Mouse (Mus musculus) regulatory T cell (primary cell): ENCODE data around the gene Erp27.

Experiments
- in situ Hi-C: fragments of 300-600 bp; cut with MboI, MseI; formaldehyde crosslinking; loops from one replicate; pipeline ENCODE4 v1.15.1; 2025; ENCODE audit warnings: high pct_unique_total_duplicates

Gene Erp27

GRCm38 (mm10) chr6:136939326-136940187, 17.6 kb upstream of the Erp27 start:
- in situ Hi-C loops, result loop anchor here (5.0 kb wide), 1 partner anchor 132 kb away; the partner anchor contains the start of gene H2afj

DNA sequence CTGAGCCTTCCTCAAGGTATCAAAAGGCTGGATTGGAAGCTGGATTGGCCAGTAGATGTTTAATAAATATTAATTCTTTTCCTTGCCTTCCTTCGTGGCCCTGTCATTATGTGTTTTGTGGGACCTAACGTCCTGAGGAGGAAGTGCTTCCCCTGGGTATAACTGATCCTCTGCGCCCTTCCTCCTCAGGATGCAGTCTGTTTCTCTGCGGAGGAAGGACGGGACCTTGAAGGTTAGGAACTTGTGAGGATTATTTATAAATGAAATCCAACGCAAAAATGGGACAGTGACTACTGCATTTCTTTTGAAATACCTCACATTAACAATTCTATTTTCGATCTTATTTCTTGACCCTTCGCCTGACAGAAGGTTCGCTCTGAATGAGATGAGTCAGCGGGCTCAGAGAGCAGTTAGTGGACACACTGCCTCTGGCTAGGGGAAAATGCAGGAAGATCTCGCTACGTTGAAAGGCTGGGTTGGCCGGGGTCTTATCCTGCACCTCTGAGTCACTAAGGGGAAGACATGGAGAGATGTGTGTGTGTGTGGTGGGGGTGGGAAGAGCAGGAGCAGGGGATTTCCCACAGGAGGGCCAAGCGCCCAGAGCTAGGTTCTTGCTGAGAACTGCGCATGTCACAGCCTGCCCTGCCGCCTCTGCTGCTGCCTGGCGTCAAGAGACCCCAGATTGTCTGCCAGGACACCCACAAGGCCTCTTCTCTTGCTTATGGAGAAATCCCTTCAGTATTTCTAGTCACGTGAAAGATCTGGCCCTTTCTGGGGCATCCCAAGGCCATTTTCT, 16.5 kb upstream of the Erp27 start:
- in situ Hi-C loops, result loop anchor here (5.0 kb wide), 1 partner anchor 131 kb away; the partner anchor contains the start of gene H2afj

GRCm38 (mm10) chr6:136937117-136937516, 15.1 kb upstream of the Erp27 start:
- in situ Hi-C loops, result loop anchor here (5.0 kb wide), 1 partner anchor 130 kb away; the partner anchor contains the start of gene H2afj

GRCm38 (mm10) chr6:136936361-136936760, 14.4 kb upstream of the Erp27 start:
- in situ Hi-C loops, result loop anchor here (5.0 kb wide), 1 partner anchor 129 kb away; the partner anchor contains the start of gene H2afj

DNA sequence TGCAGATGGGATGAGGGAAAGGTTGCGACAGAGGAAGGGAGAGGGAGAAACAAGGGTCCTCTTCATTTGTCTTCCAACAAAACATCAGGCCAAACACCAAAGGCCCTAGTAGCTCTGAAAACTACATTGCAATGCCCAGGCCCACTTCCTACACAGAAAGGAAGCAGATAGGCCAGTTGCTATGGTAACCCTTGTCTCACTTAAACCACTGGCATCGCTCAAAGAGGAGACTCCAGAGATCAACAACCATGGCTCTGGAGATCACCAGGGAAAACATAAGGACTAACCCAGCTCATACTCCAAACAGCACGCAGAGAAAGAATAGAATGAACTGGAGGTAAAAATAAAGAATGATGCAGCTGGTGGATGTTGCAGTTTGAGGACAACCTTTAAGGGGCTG, 13.3 kb upstream of the Erp27 start:
- in situ Hi-C loops, result loop anchor here (5.0 kb wide), 1 partner anchor 128 kb away; the partner anchor contains the start of gene H2afj

DNA sequence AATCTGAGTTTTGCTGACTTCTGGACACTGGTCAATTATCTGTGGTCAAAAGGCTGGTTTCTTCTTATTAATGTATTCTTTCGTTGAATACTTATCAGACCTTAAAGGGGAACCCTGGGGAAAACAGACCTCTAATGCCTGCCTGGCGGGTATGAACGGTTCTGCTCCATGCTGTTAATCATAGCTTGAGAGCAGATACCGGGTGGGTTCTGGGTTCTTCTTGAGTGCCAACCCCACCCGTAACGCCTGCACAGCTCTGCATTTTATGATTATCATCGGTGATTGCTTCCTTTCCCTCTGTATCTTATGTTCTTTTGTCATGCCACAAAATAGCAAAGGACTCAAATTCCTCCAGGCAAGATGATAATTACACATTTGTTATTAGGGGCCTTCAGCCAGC, 12.1 kb upstream of the Erp27 start:
- in situ Hi-C loops, result loop anchor here (5.0 kb wide), 2 partner anchors 33 to 107 kb away; partner anchors contain the start of genes BC049715 and Wbp11

DNA sequence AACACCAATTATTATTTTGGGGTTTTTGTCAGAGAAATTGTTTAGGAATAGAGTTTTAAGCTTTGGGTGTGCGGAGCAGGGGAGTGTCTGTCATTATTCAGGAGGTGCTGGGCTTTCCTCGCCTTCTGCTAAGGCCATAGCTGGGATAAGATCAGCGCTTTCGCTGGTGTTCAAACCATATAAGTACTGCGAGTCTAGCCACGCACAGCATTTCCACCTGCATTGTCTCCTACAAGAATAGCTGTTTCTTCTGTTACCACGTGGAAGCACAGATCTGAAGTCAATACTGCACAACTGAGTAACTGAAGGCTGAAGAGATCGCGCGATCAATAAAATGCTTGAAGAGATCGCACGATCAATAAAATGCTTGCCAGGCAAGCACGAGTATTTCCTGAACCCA, 9.3 kb upstream of the Erp27 start:
- in situ Hi-C loops, result loop anchor here (5.0 kb wide), 2 partner anchors 36 to 104 kb away; partner anchors contain the start of genes BC049715 and Wbp11

DNA sequence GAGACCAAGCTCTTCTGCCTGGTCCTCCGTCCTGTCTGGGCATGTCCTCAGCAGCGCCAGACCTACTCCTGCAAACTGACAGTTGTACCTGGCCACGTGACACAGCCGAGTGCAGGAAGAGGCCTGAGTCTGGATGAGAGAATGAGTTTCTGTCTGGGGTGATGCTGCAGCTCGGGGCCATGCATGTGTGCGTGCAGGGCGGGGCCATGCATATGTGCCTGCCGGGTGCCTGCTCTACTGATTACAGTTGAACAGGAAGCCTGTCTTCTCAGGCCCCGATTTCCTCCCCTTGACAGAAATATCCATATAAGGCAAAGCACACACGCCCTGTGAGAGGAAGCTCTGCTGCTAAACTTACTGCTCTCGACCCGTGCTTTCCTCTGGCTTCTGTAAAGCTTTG, 8.7 kb upstream of the Erp27 start:
- in situ Hi-C loops, result loop anchor here (5.0 kb wide), 2 partner anchors 37 to 103 kb away; partner anchors contain the start of genes BC049715 and Wbp11

DNA sequence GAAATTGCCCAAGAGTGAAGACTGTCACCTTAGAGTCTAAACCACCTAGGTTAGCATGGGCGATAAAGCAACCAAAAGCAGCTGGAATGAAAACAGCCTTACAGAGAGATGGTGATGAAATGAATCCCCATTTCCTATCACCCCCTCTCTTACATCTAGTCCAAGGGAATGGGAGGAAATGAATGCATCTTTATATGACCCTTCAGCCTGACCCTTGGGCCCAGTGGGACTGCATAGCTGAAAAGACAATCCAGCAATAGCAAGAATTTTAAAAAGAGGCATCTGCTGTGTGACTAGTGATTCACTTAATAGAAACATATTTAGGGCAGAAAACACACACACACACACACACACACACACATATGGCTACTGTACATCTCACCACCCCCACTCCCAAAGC, 5.6 kb upstream of the Erp27 start:
- in situ Hi-C loops, result loop anchor here (5.0 kb wide), 1 partner anchor 390 kb away; no protein-coding TSS in a partner anchor

- in situ Hi-C loops, result loop anchor here (5.0 kb wide), 1 partner anchor 388 kb away; no protein-coding TSS in a partner anchor
Observed at GRCm38 (mm10) chr6:136925049-136925448, 3.1 kb upstream of the Erp27 start.

DNA sequence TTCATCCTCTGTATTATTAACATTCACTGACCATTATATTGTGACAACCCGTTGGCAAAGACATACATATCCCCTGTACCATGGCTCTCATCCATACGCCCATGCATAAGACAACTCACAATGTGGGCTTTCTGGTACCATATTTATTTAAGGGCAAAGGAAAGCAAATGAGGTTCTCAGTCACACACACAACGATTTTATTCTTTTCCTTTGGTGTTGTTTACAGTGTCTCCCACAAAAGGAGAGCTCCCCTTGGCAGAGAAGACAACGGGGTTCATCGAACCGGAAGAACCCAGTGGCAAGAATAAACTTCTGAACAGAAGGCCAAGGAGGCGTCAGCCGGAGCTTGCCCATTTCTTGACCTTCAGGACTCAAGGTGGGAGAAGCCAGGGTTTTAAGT, 1.6 kb upstream of the Erp27 start, which contains the start of gene Pde6h:
Gene Pde6h, plus strand, starts transcription at position 301 of the 400 bp plus-strand sequence.
- in situ Hi-C loops, result loop anchor here (5.0 kb wide), 1 partner anchor 66 kb away; the partner anchor contains the start of gene Art4

- in situ Hi-C loops, result loop anchor here (5.0 kb wide), 1 partner anchor 66 kb away; the partner anchor contains the start of gene Art4
Observed at GRCm38 (mm10) chr6:136922871-136923270, 891 bp upstream of the Erp27 start.

DNA sequence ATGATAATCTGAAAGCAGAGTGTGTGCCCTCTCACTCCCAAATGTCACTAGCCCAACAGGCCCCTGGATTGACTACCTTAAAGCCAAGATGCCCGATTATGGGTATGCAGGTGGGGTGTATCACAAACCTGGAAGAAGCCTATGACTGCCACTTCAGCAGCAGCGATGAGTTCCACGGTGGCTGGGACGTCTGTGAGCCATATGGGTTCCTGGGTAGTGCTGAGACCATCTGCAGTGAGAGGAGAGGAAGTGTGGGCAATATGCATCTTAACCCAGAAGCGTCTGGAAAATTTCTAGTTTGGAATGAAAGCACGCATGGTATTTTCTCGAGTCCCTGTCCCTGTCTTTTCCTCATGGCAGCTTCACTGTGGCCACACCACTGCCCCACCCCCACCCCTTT, 379 bp downstream of the Erp27 start:
- in situ Hi-C loops, result loop anchor here (5.0 kb wide), 1 partner anchor 64 kb away; the partner anchor contains the start of gene Art4

- in situ Hi-C loops, result loop anchor here (5.0 kb wide), 1 partner anchor 63 kb away; the partner anchor contains the start of gene Art4
Observed at GRCm38 (mm10) chr6:136920320-136921257, 1.4 kb downstream of the Erp27 start.

- in situ Hi-C loops, result no loop called here
Observed at GRCm38 (mm10) chr6:136917885-136918284, 4.1 kb downstream of the Erp27 start.

- in situ Hi-C loops, result no loop called here
Observed at GRCm38 (mm10) chr6:136915721-136916395, 6.1 kb downstream of the Erp27 start.

- in situ Hi-C loops, result no loop called here
Observed at GRCm38 (mm10) chr6:136914234-136914633, 7.7 kb downstream of the Erp27 start.

GRCm38 (mm10) chr6:136913384-136914126, 8.4 kb downstream of the Erp27 start:
- in situ Hi-C loops, result no loop called here

- in situ Hi-C loops, result no loop called here
Observed at GRCm38 (mm10) chr6:136912751-136913265, 9.2 kb downstream of the Erp27 start.
